Mouse (Mus musculus) testis, adult 2 months (tissue): ENCODE measurements around the gene Kat2b. TPM values are rescaled to one million over a fixed set of nuclear protein-coding genes. Genes with fewer than 3 reads are reported as not detected.

ENCODE experiments used
- H3K27ac ChIP-seq: fragments of 200-500 bp; 2 replicates; pipeline ENCODE4 v1.5.1; 2012; ENCODE audit warnings: low read depth, low read length; ENCODE audit not compliant: control insufficient read depth, insufficient read depth
- H3K27me3 ChIP-seq: fragments of 200-500 bp; 2 replicates; pipeline ENCODE4 v1.6.1; 2012; ENCODE audit warnings: mild to moderate bottlenecking, low read length, moderate library complexity; ENCODE audit not compliant: control insufficient read depth, insufficient read depth
- H3K36me3 ChIP-seq: fragments of 200-500 bp; 2 replicates; pipeline ENCODE4 v1.6.1; 2012; ENCODE audit warnings: mild to moderate bottlenecking, low read length; ENCODE audit not compliant: control insufficient read depth, insufficient read depth
- H3K4me1 ChIP-seq: fragments of 200-500 bp; 2 replicates; pipeline ENCODE4 v1.6.1; 2012; ENCODE audit warnings: low read length; ENCODE audit not compliant: control insufficient read depth, insufficient read depth
- H3K4me3 ChIP-seq: fragments of 200-500 bp; 2 replicates; pipeline ENCODE4 v1.5.1; 2012; ENCODE audit warnings: low read depth, mild to moderate bottlenecking, low read length, moderate library complexity, mixed read lengths; ENCODE audit not compliant: control insufficient read depth
- CTCF ChIP-seq: fragments of 200-500 bp; IDR thresholded peaks from 2 replicates; pipeline ENCODE4 v1.5.1; 2012; ENCODE audit warnings: low read depth, mild to moderate bottlenecking, inconsistent platforms, low read length, moderate library complexity; ENCODE audit not compliant: control insufficient read depth, insufficient read depth, insufficient replicate concordance
- POLR2A ChIP-seq: fragments of 200-500 bp; IDR thresholded peaks from 2 replicates; pipeline ENCODE4 v1.6.1; 2012; ENCODE audit warnings: low read depth, mild to moderate bottlenecking, inconsistent platforms, low read length, moderate library complexity; ENCODE audit not compliant: control insufficient read depth
- polyA plus RNA-seq: library from polyadenylated mRNA; depleted of rRNA; stranded (reverse); fragments of >200 nt; gene quantifications from 2 replicates; pipeline ENCODE4 v1.2.3, GENCODE M21; 2012

The Kat2b gene
- polyA plus RNA-seq, 1 experiment: 14.6 TPM

GRCm38 (mm10) chr17:53627497-53627896 is 60.8 kb downstream of the Kat2b start:
- no peak overlapping the region for H3K4me3 ChIP-seq
- H3K27me3 ChIP-seq: no peaks in the 10 kb centered on the region
- no peaks in the 10 kb centered on the region for H3K4me1 ChIP-seq
- no peak overlapping the region for H3K27ac ChIP-seq
- no peak for TF ChIP-seq POLR2A
- no peak for TF ChIP-seq CTCF
- no peaks in the 10 kb centered on the region for H3K36me3 ChIP-seq

DNA sequence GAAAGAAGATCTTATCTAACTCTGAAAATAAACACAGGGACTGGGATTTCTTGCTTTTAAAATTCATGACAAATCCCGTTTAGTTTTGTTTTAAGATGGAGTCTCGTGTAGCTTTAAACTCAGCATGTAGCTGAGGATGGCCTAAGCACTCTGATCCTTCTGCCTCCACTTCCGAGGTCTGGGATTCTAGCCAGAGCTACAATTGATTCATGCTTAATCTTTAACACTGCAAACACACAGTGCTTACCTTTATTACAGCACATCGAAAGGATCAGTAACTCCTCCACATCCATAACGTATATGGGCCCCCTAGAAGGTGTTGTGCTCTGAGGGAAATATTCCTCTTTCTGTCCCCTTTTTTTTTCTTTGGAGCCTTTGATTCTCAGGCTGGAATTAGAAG is 61.5 kb downstream of the Kat2b start:
- Histone ChIP-seq H3K27me3 (no peaks in the 10 kb centered on the region), H3K4me3 (no peak overlapping the region), H3K27ac (no peak overlapping the region), H3K36me3 (no peaks in the 10 kb centered on the region), H3K4me1 (no peaks in the 10 kb centered on the region)
- TF ChIP-seq POLR2A: no peak
- TF ChIP-seq CTCF: no peak

DNA sequence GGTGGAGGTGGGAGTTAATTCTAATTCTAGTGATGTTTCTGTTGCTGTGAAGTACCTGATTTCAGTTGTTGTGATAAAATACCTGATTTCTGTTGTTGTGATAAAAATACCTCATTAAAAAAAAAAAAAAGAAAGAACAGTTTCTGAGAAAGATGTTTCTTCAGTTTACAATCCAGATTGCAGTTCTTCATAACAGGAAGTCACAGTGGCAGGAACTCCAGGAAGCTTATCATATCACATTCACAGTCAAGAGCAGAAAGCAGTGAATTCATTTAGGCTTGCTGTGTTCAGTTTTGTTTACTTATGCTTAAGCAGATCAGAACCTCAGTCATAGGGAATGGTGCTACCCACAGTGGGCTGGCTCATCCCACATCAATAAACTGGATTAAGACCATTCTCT is 64.7 kb downstream of the Kat2b start:
- Histone ChIP-seq H3K4me3 (no peak overlapping the region), H3K36me3 (no peaks in the 10 kb centered on the region), H3K4me1 (no peaks in the 10 kb centered on the region), H3K27me3 (no peaks in the 10 kb centered on the region), H3K27ac (no peak overlapping the region)
- TF ChIP-seq POLR2A: no peak
- no peak for TF ChIP-seq CTCF

GRCm38 (mm10) chr17:53643360-53643759 is 76.7 kb downstream of the Kat2b start:
- H3K27me3 ChIP-seq: no peaks in the 10 kb centered on the region
- no peak overlapping the region for H3K27ac ChIP-seq
- TF ChIP-seq POLR2A: no peak
- TF ChIP-seq CTCF: no peak
- H3K4me1 ChIP-seq: no peaks in the 10 kb centered on the region
- no peak overlapping the region for H3K4me3 ChIP-seq
- no peaks in the 10 kb centered on the region for H3K36me3 ChIP-seq

DNA sequence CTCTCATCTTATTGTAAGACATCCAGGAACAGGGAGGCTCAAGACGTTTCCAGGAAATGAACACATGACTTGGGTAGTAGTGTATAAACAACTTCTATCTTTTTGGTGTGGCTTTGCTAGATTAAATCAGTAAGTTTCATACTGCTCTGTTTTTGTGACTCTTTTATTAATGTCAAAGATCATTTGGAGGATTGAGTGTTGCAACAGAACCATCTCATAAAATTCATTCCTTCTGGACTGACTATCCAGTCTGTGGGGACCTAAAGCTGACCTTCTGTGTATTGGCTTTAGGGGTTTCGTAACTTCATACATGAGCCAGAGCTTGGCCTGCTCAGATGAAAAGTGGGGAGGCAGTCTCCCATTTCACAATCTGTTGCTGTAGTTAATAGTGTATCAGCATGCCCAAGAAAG is 83.6 kb downstream of the Kat2b start:
- Histone ChIP-seq H3K4me3 (no peak overlapping the region), H3K36me3 (no peaks in the 10 kb centered on the region), H3K27me3 (no peaks in the 10 kb centered on the region), H3K4me1 (no peaks in the 10 kb centered on the region), H3K27ac (no peak overlapping the region)
- TF ChIP-seq CTCF (no peak), POLR2A (no peak)

DNA sequence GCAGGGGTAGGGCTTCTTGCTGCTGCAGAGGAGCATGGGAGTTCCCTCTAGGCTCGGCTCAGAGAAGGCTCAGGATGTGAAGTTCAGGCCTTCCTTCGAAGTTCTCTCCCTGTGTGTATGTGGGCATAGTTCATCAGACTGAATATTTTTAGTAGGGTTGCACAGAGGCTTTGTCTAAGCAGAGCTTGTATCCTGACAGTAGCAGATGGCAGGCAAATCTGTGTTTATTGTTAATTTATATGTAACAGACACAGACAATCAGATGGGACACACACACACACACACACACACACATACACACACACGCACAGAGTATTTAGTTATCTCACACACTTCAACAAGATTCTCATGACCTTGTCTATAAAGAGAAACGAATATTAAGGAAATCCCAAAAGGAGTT is 87.9 kb downstream of the Kat2b start:
- no peaks in the 10 kb centered on the region for H3K4me1 ChIP-seq
- no peak for TF ChIP-seq POLR2A
- no peak for TF ChIP-seq CTCF
- H3K27ac ChIP-seq: no peak overlapping the region
- H3K36me3 ChIP-seq: no peaks in the 10 kb centered on the region
- H3K4me3 ChIP-seq: no peak overlapping the region
- no peaks in the 10 kb centered on the region for H3K27me3 ChIP-seq

- Histone ChIP-seq H3K36me3 (no peaks in the 10 kb centered on the region), H3K4me3 (no peak overlapping the region), H3K27me3 (no peaks in the 10 kb centered on the region), H3K4me1 (no peaks in the 10 kb centered on the region), H3K27ac (no peak overlapping the region)
- no peak for TF ChIP-seq POLR2A
- TF ChIP-seq CTCF: no peak
These were observed 88.4 kb downstream of the Kat2b start for GRCm38 (mm10) chr17:53655081-53655480.

DNA sequence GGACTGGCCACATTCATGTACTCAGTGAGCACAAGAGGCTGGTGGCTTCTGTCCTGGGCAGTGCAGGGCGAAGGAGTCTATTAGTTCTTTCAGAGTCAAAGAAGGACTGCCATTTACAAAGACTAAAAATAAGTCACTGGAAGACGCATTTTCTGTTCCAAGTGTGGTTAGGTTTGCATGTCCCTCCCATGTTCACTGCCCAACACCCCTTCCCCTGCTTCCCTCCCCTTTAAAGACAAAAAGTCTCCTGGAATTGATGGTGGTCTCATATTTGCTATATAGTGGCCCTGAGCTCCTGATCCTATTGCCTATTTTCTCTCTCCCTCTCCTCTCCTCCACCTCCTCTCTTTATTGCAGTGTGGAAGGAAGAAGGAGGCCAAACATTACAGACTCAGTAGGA is 89.3 kb downstream of the Kat2b start:
- no peak overlapping the region for H3K27ac ChIP-seq
- TF ChIP-seq POLR2A (no peak), CTCF (no peak)

More for the DNA sequence above, 89.3 kb downstream of the Kat2b start:
- Histone ChIP-seq H3K27me3 (no peaks in the 10 kb centered on the region), H3K4me3 (no peak overlapping the region), H3K36me3 (no peaks in the 10 kb centered on the region), H3K4me1 (no peaks in the 10 kb centered on the region)
